18 mouse cellular contexts compared by ENCODE assay signal in the genomic region with DNA sequence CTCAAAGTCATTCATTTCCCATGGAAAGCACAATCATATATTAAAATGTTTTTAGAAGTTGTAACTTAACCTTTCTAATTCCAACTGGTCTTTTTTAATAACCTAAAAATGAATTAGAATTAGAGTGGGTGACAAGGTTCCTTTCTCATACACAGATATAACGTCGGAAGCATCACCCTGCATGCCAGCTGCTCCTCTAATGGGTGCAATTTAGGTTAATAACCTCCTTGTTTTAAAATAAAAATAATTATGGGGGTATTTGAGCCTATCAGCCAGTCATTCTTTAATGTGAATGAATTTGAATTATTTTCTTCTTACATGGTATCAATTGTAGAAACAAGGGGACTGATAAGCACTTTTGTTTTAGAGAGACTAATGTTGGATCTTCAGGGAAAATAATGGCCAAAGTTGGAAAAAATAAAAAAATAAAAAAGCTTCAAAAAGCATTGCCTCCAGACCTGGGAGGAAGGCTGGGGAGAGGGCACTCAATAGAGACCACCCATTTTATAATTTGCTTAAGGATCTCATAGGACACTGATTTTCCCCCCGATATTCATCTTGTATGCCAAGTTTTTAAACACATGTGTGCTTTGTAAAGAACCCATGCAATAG.
"Had no signal": no experiment of that assay in that cellular context is flagged by ENCODE, and none has a peak within 500 bp of the region (broad histone marks: within the 10 kb centered on the region; RNA-seq: fewer than 3 reads in every experiment).

No protein-coding gene starts in this region.

- H3K27ac ChIP-seq: lung, embryonic 15.5 days; macrophage; midbrain, embryonic 13.5 days; midbrain, embryonic 15.5 days; neural tube, embryonic 12.5 days; stomach, embryonic 15.5 days; stomach, postnatal 0 days had no signal

- H3K9me3 ChIP-seq: lung, embryonic 15.5 days; midbrain, embryonic 13.5 days; midbrain, embryonic 15.5 days; neural tube, embryonic 12.5 days; stomach, embryonic 15.5 days had no signal

- H3K9ac ChIP-seq: liver, postnatal 0 days; lung, embryonic 15.5 days; midbrain, embryonic 13.5 days; midbrain, embryonic 15.5 days; neural tube, embryonic 12.5 days; stomach, embryonic 15.5 days had no signal

- H3K4me2 ChIP-seq: lung, embryonic 15.5 days; midbrain, embryonic 11.5 days; midbrain, embryonic 13.5 days; midbrain, embryonic 15.5 days; neural tube, embryonic 12.5 days; stomach, embryonic 15.5 days had no signal

- H3K36me3 ChIP-seq: lung, embryonic 15.5 days; midbrain, embryonic 13.5 days; midbrain, embryonic 15.5 days; neural tube, embryonic 12.5 days; stomach, embryonic 15.5 days had no signal

- H3K27me3 ChIP-seq: lung, embryonic 15.5 days; megakaryocyte, embryonic 14.5 days; midbrain, embryonic 13.5 days; midbrain, embryonic 15.5 days; neural tube, embryonic 12.5 days; stomach, embryonic 15.5 days had no signal

- H3K4me1 ChIP-seq: lung, embryonic 15.5 days; megakaryocyte, embryonic 14.5 days; midbrain, embryonic 13.5 days; midbrain, embryonic 15.5 days; neural tube, embryonic 12.5 days; stomach, embryonic 15.5 days had no signal

- H3K4me3 ChIP-seq: lung, embryonic 15.5 days; megakaryocyte, embryonic 14.5 days; midbrain, embryonic 13.5 days; midbrain, embryonic 15.5 days; neural tube, embryonic 12.5 days; stomach, embryonic 15.5 days had no signal

- ATAC-seq: liver, postnatal 0 days; lung, postnatal 0 days; midbrain, embryonic 13.5 days; midbrain, embryonic 15.5 days had no signal

- DNase-seq: liver, postnatal 0 days; lung, adult 2 months; lung, postnatal 14 days; lung, postnatal 36 days; right cerebral cortex, postnatal 14 days; thymus, adult 2 months; thymus, postnatal 25 days; thymus, postnatal 4 days had no signal
